Mouse (Mus musculus): ENCODE results near the gene Abcb9.

Abcb9 gene

DNA sequence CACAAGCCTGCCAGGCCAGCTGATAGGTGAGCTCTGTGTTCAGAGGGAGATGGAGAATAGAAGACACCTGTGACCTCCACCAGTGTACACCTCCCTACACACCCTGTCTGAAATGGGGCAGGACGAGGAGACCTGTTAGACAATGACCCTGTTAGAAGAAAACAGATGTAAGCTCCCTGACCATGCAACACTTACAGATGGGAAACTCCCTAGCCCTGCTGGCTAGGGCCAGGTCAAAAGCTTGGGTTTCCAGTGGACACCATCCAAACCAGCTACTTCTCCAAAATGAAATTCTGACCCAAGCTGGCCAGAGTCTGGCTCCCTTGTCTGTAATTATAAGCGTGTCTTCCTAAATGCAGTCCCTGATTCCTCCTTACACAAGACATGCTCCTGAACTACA lies 79.9 kb downstream of the Abcb9 start:
- DNase-seq (ENCODE audit: low read depth in 2 of 2, low spot score in 2 of 2), result peak in 1 of 2 experiments; percentile 24

DNA sequence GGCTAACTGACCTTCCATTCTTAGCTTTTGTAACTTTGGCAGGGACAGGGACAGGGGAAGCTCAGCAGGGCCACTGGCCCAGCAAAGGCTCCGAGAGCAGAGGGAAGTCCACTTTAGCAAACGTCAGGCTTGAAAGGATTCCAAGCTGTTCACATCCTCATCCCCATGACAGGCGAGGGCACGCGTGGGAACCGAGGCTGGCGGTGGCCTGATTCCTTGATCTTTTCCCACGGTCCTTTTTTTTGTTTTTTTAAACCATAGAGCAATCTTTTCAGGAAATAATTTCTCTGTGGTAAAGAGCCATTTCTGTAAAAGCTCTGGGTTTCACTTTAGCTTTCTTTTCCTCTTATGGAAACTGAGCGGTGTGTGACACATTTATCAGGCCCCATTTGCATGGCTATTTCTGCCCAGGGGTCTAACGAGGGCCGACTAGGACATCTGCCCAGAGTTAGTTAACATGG lies 80.8 kb downstream of the Abcb9 start:
- peak in 1 of 2 experiments; percentile 17 for DNase-seq (ENCODE audit: low read depth in 2 of 2, low spot score in 2 of 2)

DNA sequence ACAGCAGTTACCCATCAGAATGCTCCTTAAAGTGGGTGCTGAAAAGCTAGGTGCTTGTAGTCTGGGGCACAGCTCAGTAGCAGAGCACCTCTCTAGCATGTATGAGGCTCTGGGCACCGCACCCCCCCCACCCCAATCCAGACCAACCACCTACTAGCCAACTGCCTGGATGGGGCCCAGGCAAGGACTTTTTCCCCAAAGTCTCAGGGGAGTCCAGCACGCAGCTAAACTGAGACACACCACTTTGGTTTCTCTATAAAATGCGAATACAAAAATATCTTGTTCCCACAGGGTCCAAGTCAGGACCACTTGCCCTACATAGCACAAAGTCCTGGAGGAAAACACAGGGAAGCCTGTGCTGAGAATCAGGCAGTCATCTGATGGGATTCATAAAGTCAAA lies 81.4 kb downstream of the Abcb9 start:
- no peak for DNase-seq (ENCODE audit: low read depth in 2 of 2, low spot score in 2 of 2)

DNA sequence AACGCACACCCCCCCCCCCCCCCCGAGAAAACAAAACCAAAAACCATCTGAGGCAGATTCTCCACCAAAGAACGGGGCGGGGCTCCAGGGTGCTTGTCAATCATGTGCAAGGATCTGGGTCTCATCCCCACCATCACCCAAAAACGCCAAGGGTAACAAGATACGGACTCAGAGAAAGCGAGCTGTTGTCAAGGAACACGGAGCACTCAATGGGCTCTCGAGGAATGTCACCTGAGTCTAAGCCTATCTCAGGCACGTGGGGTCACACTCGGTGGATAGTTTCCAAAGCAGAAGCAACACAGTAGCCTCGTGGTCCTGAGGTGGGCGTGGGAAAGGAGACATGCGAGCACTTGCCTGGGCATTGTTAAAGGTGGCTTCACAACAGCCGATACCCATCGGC lies 81.9 kb downstream of the Abcb9 start:
- DNase-seq (ENCODE audit: low read depth in 2 of 2, low spot score in 2 of 2), result peak in 1 of 2 experiments; percentile 20

DNA sequence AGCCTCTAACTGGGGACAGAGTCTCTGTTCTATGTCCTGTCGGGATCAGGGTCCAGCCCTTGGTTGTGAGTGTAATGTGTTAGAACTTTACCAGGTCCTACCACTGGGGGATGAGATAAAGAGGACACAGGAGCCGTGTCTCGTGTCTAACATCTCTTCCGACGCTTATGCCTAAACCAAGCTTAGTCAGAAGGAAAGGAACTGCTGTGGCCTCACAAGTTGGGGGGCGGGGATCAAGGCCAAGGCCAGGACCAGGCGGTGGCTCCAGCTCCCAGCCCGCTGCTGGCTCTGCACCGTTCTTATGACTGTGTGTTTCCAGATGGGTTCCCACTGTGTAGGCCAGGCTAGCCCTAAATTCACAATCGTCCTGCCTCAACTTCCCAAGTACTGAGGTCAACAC lies 82.7 kb downstream of the Abcb9 start:
- peak in 1 of 2 experiments; percentile 18 for DNase-seq (ENCODE audit: low read depth in 2 of 2, low spot score in 2 of 2)

DNA sequence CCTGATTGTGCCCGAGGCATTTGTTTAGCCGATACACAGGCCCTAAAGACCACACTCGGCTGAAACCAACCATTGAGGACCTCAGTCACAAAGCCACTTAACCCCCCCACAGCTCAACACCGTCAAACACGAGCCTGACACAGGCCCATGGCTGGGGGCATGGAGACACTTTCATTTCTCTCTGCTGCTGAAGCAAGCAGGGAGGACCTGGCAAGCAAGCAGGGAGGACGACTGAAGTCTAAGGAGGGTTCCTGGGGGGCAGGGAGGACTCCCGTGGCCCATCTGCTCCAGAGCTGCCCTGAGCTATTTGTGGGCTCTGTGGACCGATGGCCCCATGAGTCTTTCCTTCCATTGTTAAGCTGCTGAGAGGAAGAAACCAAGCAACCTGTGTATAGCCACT lies 83.7 kb downstream of the Abcb9 start:
- peak in 1 of 2 experiments; percentile 38 for DNase-seq (ENCODE audit: low read depth in 2 of 2, low spot score in 2 of 2)
